Mouse (Mus musculus) CH12.LX (cell line): ENCODE measurements around the gene P2rx1. TPM values are rescaled to one million over a fixed set of nuclear protein-coding genes. Genes with fewer than 3 reads are reported as not detected.

Source experiments
- DNase-seq: peaks from one replicate; pipeline ENCODE4 v3.0.0-alpha.2; 2013; ENCODE audit errors: extremely low read depth
- H3K27ac ChIP-seq: 2 replicates; pipeline ENCODE4 v1.5.1; 2012; ENCODE audit warnings: low read depth, mild to moderate bottlenecking, control low read depth, moderate library complexity; ENCODE audit not compliant: insufficient read depth
- H3K27me3 ChIP-seq: replicated peaks from 2 replicates; pipeline ENCODE3; 2012; ENCODE audit warnings: inconsistent platforms
- H3K36me3 ChIP-seq, 2 experiments: replicated peaks in 1 of 2; 2 replicates each; pipeline versions ENCODE3 to v1.6.1; 2012; ENCODE audit warnings: inconsistent platforms in 1 of 2, low read length in 1 of 2, mild to moderate bottlenecking in 1 of 2, mixed read lengths in 1 of 2, moderate library complexity in 1 of 2; ENCODE audit not compliant: control insufficient read depth in 1 of 2, insufficient read depth in 1 of 2
- H3K4me1 ChIP-seq, 2 experiments: 2 replicates each; pipeline ENCODE4 v1.6.1; 2012; ENCODE audit warnings: inconsistent platforms in 1 of 2, moderate library complexity in 1 of 2; ENCODE audit not compliant: insufficient read depth in 2 of 2, control insufficient read depth in 1 of 2
- H3K4me2 ChIP-seq: 2 replicates; pipeline ENCODE4 v1.6.1; 2012; ENCODE audit warnings: low read depth, mild to moderate bottlenecking, control low read depth; ENCODE audit not compliant: poor library complexity, insufficient read depth, severe bottlenecking
- H3K4me3 ChIP-seq, 3 experiments: fragments of 150-350 bp in 1 of 3; sonication (generic) in 1 of 3; replicated peaks in 1 of 3; 2 replicates each; pipeline versions ENCODE3 to v1.5.1; 2011 to 2012; ENCODE audit warnings: low read depth in 2 of 3, low read length in 2 of 3, mild to moderate bottlenecking in 2 of 3, moderate library complexity in 2 of 3, control low read depth in 1 of 3, improper control_type of control experiment in 1 of 3, inconsistent platforms in 1 of 3, mixed read lengths in 1 of 3; ENCODE audit not compliant: poor library complexity in 1 of 3
- H3K79me2 ChIP-seq: replicated peaks from 2 replicates; pipeline ENCODE4 v1.6.1; 2012; ENCODE audit warnings: mild to moderate bottlenecking, moderate library complexity; ENCODE audit not compliant: control insufficient read depth, poor library complexity, insufficient read depth, severe bottlenecking; ENCODE audit errors: extremely low read depth
- H3K9ac ChIP-seq: 2 replicates; pipeline ENCODE4 v1.6.1; 2012; ENCODE audit warnings: low read depth, mild to moderate bottlenecking, control low read depth, moderate library complexity; ENCODE audit not compliant: insufficient read depth
- H3K9me3 ChIP-seq: replicated peaks from 2 replicates; pipeline ENCODE3; 2012; ENCODE audit warnings: low read length, inconsistent platforms, mixed read lengths
- BHLHE40 ChIP-seq: IDR thresholded peaks from 2 replicates; pipeline ENCODE4 v1.6.1; 2011; ENCODE audit warnings: mild to moderate bottlenecking, low read depth, low read length, improper control_type of control experiment
- CHD1 ChIP-seq: IDR thresholded peaks from 2 replicates; pipeline ENCODE4 v1.6.1; 2012; ENCODE audit warnings: low read depth, low read length, improper control_type of control experiment, inconsistent platforms
- CTCF ChIP-seq, 2 experiments: IDR thresholded peaks in 1 of 2; conservative IDR thresholded peaks in 1 of 2; 2 replicates each; pipeline ENCODE4 v1.5.1; 2011 to 2012; ENCODE audit warnings: low read depth in 2 of 2, low read length in 2 of 2, improper control_type of control experiment in 1 of 2, inconsistent platforms in 1 of 2, mild to moderate bottlenecking in 1 of 2, moderate library complexity in 1 of 2
- E2F4 ChIP-seq: IDR thresholded peaks from 2 replicates; pipeline ENCODE4 v1.6.1; 2011; ENCODE audit warnings: low read depth, low read length, improper control_type of control experiment; ENCODE audit not compliant: insufficient replicate concordance
- ELF1 ChIP-seq: IDR thresholded peaks from 2 replicates; pipeline ENCODE4 v1.6.1; 2014; ENCODE audit warnings: low read depth, mild to moderate bottlenecking, inconsistent platforms, low read length, improper control_type of control experiment
- ETS1 ChIP-seq: conservative IDR thresholded peaks from 2 replicates; pipeline ENCODE4 v1.6.1; 2012; ENCODE audit warnings: low read depth, mild to moderate bottlenecking, inconsistent platforms, low read length, improper control_type of control experiment, moderate library complexity
- GABPA ChIP-seq: IDR thresholded peaks from 2 replicates; pipeline ENCODE4 v1.6.1; 2012; ENCODE audit warnings: low read depth, low read length, improper control_type of control experiment, inconsistent platforms; ENCODE audit not compliant: insufficient replicate concordance
- HCFC1 ChIP-seq: IDR thresholded peaks from 2 replicates; pipeline ENCODE4 v1.6.1; 2012; ENCODE audit warnings: low read depth, mild to moderate bottlenecking, inconsistent platforms, low read length, improper control_type of control experiment
- JUND ChIP-seq: conservative IDR thresholded peaks from 2 replicates; pipeline ENCODE4 v1.6.1; 2011; ENCODE audit warnings: low read depth, low read length, improper control_type of control experiment
- KAT2A ChIP-seq: IDR thresholded peaks from 2 replicates; pipeline ENCODE4 v1.6.1; 2012; ENCODE audit warnings: low read length, improper control_type of control experiment, inconsistent platforms; ENCODE audit not compliant: insufficient replicate concordance
- MAFK ChIP-seq: IDR thresholded peaks from 2 replicates; pipeline ENCODE4 v1.6.1; 2011; ENCODE audit warnings: low read length, improper control_type of control experiment; ENCODE audit not compliant: insufficient replicate concordance
- MAX ChIP-seq: IDR thresholded peaks from 2 replicates; pipeline ENCODE4 v1.6.1; 2011; ENCODE audit warnings: low read length, improper control_type of control experiment
- MXI1 ChIP-seq: IDR thresholded peaks from 2 replicates; pipeline ENCODE4 v1.6.1; 2011; ENCODE audit warnings: mild to moderate bottlenecking, low read depth, low read length, improper control_type of control experiment
- MYC ChIP-seq: IDR thresholded peaks from 2 replicates; pipeline ENCODE4 v1.6.1; 2011; ENCODE audit warnings: low read depth, mild to moderate bottlenecking, improper control_type of control experiment, low read length
- NELFE ChIP-seq: IDR thresholded peaks from 2 replicates; pipeline ENCODE4 v1.6.1; 2011; ENCODE audit warnings: low read depth, low read length, improper control_type of control experiment
- NRF1 ChIP-seq: IDR thresholded peaks from 2 replicates; pipeline ENCODE4 v1.6.1; 2014; ENCODE audit warnings: low read depth, mild to moderate bottlenecking, inconsistent platforms, low read length, improper control_type of control experiment, moderate library complexity
- PAX5 ChIP-seq: IDR thresholded peaks from 2 replicates; pipeline ENCODE4 v1.6.1; 2012; ENCODE audit warnings: low read length, inconsistent platforms, mixed read lengths
- POLR2A ChIP-seq: IDR thresholded peaks from 2 replicates; pipeline ENCODE4 v1.6.1; 2011; ENCODE audit warnings: low read depth, mild to moderate bottlenecking, improper control_type of control experiment, low read length
- POLR2AphosphoS2 ChIP-seq: IDR thresholded peaks from 2 replicates; pipeline ENCODE4 v1.6.1; 2011; ENCODE audit warnings: low read depth, low read length, improper control_type of control experiment
- SMC3 ChIP-seq: IDR thresholded peaks from 2 replicates; pipeline ENCODE4 v1.6.1; 2011; ENCODE audit warnings: low read depth, low read length, improper control_type of control experiment
- UBTF ChIP-seq: IDR thresholded peaks from 2 replicates; pipeline ENCODE4 v1.6.1; 2012; ENCODE audit warnings: low read depth, mild to moderate bottlenecking, inconsistent platforms, low read length, improper control_type of control experiment, moderate library complexity
- USF1 ChIP-seq: IDR thresholded peaks from 2 replicates; pipeline ENCODE4 v1.6.1; 2014; ENCODE audit warnings: low read depth, mild to moderate bottlenecking, inconsistent platforms, low read length, improper control_type of control experiment
- USF2 ChIP-seq: conservative IDR thresholded peaks from 2 replicates; pipeline ENCODE4 v1.6.1; 2011; ENCODE audit warnings: low read depth, low read length, improper control_type of control experiment
- ZKSCAN1 ChIP-seq: IDR thresholded peaks from 2 replicates; pipeline ENCODE4 v1.6.1; 2012; ENCODE audit warnings: low read depth, inconsistent platforms, low read length, improper control_type of control experiment, borderline replicate concordance
- ZNF384 ChIP-seq: IDR thresholded peaks from 2 replicates; pipeline ENCODE4 v1.6.1; 2012; ENCODE audit warnings: low read depth, low read length, improper control_type of control experiment, inconsistent platforms
- dilution Hi-C: fragments of 300-500 bp; cut with MboI; formaldehyde crosslinking; loops from 2 replicates; pipeline ENCODE4 v1.14.3; 2020; ENCODE audit warnings: low sequenced_read_pairs; ENCODE audit not compliant: extremely low pct_unique_long_range_greater_than_20kb, extremely low pct_ligation_motif_present
- in situ Hi-C: fragments of 300-500 bp; cut with MboI; formaldehyde crosslinking; loops from 3 replicates; pipeline ENCODE4 v1.14.3; 2019; ENCODE audit warnings: low sequenced_read_pairs, low pct_ligation_motif_present, low pct_unique_long_range_greater_than_20kb, mixed read lengths
- polyA plus RNA-seq: library from polyadenylated mRNA; unstranded; fragments of >175 nt; gene quantifications from 2 replicates; pipeline ENCODE4 v1.2.1, GENCODE M21; 2012; ENCODE audit warnings: low read depth; ENCODE audit not compliant: insufficient read length
- total RNA-seq, 2 experiments: library from RNA; depleted of rRNA; stranded (reverse); fragments of 300-350 nt in 1 of 2; fragments of >200 nt in 1 of 2; gene quantifications; 2 replicates each; pipeline ENCODE4 v1.2.3; 2012 to 2014

Gene P2rx1
- total and polyA plus RNA-seq, 3 experiments = 15.9 to 23.3 (median 21.5) TPM

DNA sequence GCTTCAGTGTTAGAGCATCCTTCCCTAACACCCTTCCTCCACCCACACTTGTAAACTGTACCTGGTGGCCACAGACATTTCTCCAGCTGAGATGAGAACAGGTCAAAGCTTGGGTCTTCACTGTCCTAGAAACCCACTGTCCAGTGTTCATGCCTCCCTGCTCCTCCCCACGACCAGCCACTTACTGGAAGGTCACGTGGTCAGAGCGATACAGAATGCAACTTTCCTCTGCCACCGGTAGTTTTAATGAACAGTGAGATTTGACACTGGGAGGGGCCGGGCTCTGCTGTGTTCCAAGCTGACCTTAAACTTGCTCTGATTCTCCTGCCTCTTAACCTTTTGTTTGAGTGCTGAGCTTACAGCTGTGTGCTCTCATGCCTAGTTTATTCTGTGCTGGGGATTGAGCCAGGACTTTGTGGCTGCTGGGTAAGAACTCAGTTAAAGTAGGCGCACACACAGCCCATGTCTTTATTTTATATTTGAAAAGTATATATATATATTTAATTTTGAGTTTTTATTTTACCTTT lies 45.4 kb downstream of the P2rx1 start:
- no peak overlapping the region for H3K4me3 ChIP-seq
- no peak overlapping the region for H3K4me2 ChIP-seq
- H3K9ac ChIP-seq = no peak overlapping the region
- in situ Hi-C loops = no loop called here
- peaks cover 7 to 18% of the 10 kb centered on the region in 2 experiments for H3K36me3 ChIP-seq
- peaks cover 11 to 33% of the 10 kb centered on the region in 2 experiments for H3K4me1 ChIP-seq
- peaks cover 11% of the 10 kb centered on the region for H3K79me2 ChIP-seq
- no peaks in the 10 kb centered on the region for H3K9me3 ChIP-seq
- dilution Hi-C loops = no loop called here
- DNase-seq = no peak
- no peak for TF ChIP-seq MAFK
- peak; percentile 30; the same call in 1 of the 2 replicates for TF ChIP-seq USF1
- peak; percentile 24 for TF ChIP-seq USF2
- TF ChIP-seq CHD1 = no peak
- no peaks in the 10 kb centered on the region for H3K27me3 ChIP-seq
- H3K27ac ChIP-seq = no peak overlapping the region

DNA sequence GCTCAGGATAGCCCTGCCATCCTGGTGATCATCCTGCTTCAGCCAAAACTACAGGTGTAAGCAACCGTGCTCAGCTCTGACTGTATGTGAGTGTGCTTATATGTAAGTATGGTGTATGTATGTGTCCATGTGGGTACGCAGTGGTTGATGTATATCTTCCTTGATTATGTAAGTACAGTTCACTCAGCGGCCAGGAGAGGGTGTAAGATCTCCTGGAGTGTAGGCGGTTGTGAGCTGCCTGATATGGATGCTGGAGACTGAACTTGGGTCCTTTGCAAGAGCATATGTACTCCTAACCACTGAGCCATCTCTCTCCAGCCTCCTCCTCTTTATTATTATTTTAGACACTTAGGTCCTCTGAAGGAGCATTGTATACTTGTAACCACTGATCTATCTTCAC lies 45.9 kb downstream of the P2rx1 start:
- Histone ChIP-seq H3K4me1 (peaks cover 11 to 37% of the 10 kb centered on the region in 2 experiments), H3K4me3 (no peak overlapping the region), H3K4me2 (no peak overlapping the region), H3K36me3 (peaks cover 7 to 20% of the 10 kb centered on the region in 2 experiments), H3K79me2 (peaks cover 14% of the 10 kb centered on the region), H3K9me3 (no peaks in the 10 kb centered on the region), H3K27ac (no peak overlapping the region), H3K9ac (no peak overlapping the region), H3K27me3 (no peaks in the 10 kb centered on the region)
- in situ Hi-C loops = loop anchor here (5.0 kb wide), 1 partner anchor 32 kb away; no protein-coding TSS in a partner anchor
- dilution Hi-C loops = no loop called here
- DNase-seq = no peak
- TF ChIP-seq CTCF (conservative IDR thresholded peaks at IDR 0.05 in 1 of 2, IDR thresholded peaks at IDR 0.05 in 1 of 2; ENCODE audit: low read depth in 2 of 2, low read length in 2 of 2) (peak in 1 of 2 experiments; percentile 49; a peak in 2 of 4 replicates), MXI1 (no peak), POLR2A (no peak), SMC3 (peak; percentile 22; the same call in 1 of the 2 replicates), ELF1 (no peak)
- TF ChIP-seq, all 38 proteins: peak for 2

DNA sequence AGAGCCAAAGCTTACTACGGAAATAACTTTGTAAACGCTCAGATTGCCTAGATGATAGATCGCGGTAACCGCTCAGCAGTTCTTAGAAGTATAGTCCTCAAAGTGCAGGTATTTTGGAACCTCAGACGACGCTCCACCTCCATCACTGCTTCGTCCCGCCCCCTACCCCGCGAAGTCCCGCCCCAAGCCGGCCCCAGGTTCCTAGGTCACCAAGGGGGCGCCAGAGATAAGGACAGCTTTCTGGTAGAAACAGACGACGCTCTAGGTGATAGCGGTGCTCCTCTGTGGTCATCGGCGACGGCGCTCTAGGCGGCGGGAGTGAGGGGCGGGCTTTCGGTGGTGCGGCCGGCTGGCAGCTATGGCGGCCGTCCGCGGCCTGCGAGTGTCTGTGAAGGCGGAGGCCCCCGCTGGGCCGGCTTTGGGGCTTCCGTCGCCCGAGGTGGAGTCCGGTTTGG lies 48.7 kb downstream of the P2rx1 start, which contains the start of gene Ncbp3:
Gene Ncbp3 (plus strand): TSS at position 242 of the 455 bp plus-strand sequence.
- peak within 1 kb of the TSS; percentile 26; the same call in 1 of the 2 replicates for H3K27ac ChIP-seq
- in situ Hi-C loops = loop anchor here (5.0 kb wide), 1 partner anchor 35 kb away; no protein-coding TSS in a partner anchor
- peak within 1 kb of the TSS; percentile 65 to 86 (median 84) for H3K4me3 ChIP-seq
- H3K27me3 ChIP-seq = no peaks in the 10 kb centered on the region
- no peaks in the 10 kb centered on the region for H3K9me3 ChIP-seq
- DNase-seq = peak; percentile 99
- H3K4me1 ChIP-seq = peaks cover 11 to 43% of the 10 kb centered on the region in 2 experiments
- peaks cover 9 to 23% of the 10 kb centered on the region in 2 experiments for H3K36me3 ChIP-seq
- dilution Hi-C loops = no loop called here
- H3K4me2 ChIP-seq = peak within 1 kb of the TSS; percentile 75
- H3K79me2 ChIP-seq = peaks cover 22% of the 10 kb centered on the region
- H3K9ac ChIP-seq = peak within 1 kb of the TSS; percentile 97
- TF ChIP-seq ZNF384 (no peak), KAT2A (peak; percentile 86; the same call in 1 of the 2 replicates), UBTF (no peak; the same call in 1 of the 2 replicates), NELFE (peak; percentile 88), GABPA (peak; percentile 99), HCFC1 (peak; percentile 96), ETS1 (no peak; the same call in 1 of the 2 replicates), USF1 (no peak), JUND (no peak), CTCF (conservative IDR thresholded peaks at IDR 0.05 in 1 of 2, IDR thresholded peaks at IDR 0.05 in 1 of 2; ENCODE audit: low read depth in 2 of 2, low read length in 2 of 2) (peak in 1 of 2 experiments; percentile 96; a peak in 2 of 4 replicates), MAX (peak; percentile 66; the same call in 1 of the 2 replicates), NRF1 (peak; percentile 53; the same call in 1 of the 2 replicates), BHLHE40 (no peak), PAX5 (no peak), ZKSCAN1 (no peak), MYC (no peak), POLR2AphosphoS2 (peak; percentile 67; the same call in 1 of the 2 replicates), E2F4 (peak; percentile 82; the same call in 1 of the 2 replicates), MXI1 (peak; percentile 83; the same call in 1 of the 2 replicates)
